Mouse (Mus musculus): ENCODE results near the gene Hs3st4.

- TF ChIP-seq KAT2A (IDR thresholded peaks at IDR 0.05; ENCODE audit: insufficient replicate concordance, low read length) (no peak), POLR2A (IDR thresholded peaks at IDR 0.05; ENCODE audit: low read depth, low read length) (no peak), ZC3H11A (IDR thresholded peaks at IDR 0.05; ENCODE audit: low read depth, low read length) (no peak), ZMIZ1 (IDR thresholded peaks at IDR 0.05; ENCODE audit: low read depth, low read length) (no peak), TCF12 (IDR thresholded peaks at IDR 0.05; ENCODE audit: low read depth, low read length) (no peak), MAX (IDR thresholded peaks at IDR 0.05; ENCODE audit: low read length) (no peak), CTCF (conservative IDR thresholded peaks at IDR 0.05 in 1 of 2, IDR thresholded peaks at IDR 0.05 in 1 of 2; ENCODE audit: low read depth in 2 of 2, low read length in 2 of 2) (no peak)
Measured at GRCm38 (mm10) chr7:124383489-124383888, 400.8 kb downstream of the Hs3st4 start.
